Mouse (Mus musculus) MN1 (cell line): ENCODE results near the gene Tctn1.

Experiments
- DNase-seq: peaks from one replicate; pipeline ENCODE4 v3.0.0-alpha.2; 2016; ENCODE audit warnings: low spot score

The Tctn1 gene

DNA sequence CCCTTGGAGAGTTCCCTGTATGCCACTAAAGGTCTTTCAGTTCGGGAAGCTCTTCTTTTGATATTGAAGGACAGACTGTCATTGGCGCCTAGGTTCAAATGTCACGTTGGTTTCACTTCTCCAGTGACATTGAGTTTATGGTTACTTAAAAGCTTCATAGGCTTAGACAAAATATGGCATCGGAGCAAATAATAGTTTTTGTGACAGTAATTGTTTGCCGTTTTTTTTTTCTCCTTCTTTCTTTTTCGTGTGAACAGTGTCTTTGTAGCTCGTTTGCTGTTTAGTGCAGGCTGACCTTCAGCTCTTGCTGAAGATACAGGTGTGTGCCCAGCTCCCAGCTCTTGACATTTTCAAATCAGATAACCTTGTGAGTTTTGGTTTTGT, 21.5 kb upstream of the Tctn1 start:
- no peak for DNase-seq

DNA sequence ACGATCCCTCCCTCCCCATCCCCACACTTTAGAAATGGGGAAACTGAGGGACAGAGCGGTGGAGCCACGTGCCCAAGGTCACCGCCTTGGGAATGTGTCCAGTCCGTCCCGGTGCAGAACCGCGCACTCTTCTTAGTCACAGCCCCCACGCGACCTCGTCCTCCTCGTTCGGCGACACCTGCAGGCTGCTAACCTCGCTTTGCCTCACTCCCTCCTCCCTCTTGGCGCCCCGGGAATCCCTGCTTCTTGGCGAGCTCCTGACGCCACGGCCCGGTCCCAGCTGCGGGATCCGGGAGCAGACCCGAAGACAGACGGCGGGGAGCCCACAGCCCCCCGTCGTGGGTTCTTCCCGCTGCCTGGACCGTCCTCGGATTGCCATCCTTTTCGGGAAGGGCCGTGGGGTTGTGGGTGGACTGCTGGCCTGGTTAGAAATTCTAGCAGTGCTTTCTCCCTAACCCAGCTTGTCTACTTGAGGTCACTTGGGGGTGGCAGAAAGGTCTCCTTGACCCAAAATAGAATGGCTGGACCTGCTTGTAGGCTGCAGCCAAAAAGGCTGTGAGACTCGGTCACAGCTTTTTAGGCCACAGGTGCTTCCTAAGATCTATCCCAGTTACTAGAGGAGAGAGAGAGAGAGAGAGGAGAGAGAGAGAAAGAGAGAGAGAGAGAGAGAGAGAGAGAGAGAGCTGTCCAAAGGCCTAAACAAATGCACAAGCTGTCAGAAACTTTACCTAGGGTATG, 20.9 kb upstream of the Tctn1 start:
- DNase-seq = peak; percentile 51

DNA sequence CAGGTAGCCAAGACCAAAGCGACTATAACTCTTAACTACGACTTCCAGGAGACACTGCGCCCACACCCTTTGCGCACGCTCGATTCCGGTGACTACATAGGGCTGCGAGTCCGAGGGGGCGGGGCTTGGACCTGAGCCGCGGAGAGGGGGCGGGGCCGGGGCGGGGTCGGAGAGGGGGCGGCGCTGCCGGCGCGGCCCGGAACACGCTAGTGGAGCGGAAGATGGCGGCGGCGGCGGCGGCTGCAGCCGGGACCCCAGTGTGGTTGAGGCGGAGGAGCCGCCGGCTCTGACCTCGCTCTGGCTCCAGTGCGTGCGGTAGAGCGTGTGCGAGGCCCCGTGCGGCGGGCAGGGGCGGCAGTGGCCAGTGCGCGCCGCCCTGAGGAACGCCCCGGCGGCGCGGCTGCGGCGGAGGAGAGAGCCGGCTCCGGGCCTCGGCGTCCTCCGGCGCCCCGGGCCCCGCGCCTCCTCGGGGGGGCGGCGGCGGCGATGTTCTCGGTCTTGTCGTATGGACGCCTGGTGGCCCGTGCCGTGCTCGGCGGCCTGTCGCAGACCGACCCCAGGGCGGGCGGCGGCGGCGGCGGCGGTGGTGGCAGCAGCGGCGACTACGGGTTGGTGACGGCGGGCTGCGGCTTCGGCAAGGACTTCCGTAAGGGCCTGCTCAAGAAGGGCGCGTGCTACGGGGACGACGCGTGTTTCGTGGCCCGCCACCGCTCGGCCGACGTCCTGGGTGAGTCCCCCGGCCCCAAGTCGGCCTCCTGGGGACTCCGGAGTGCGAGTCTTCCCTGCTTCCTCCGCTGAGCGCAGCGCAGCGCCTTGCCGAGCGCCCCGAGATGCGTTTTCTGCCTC, 20.1 kb upstream of the Tctn1 start, which contains the start of gene Pptc7:
Gene Pptc7, plus strand, starts transcription at position 183 of the 846 bp plus-strand sequence.
- peak; percentile 86 for DNase-seq

DNA sequence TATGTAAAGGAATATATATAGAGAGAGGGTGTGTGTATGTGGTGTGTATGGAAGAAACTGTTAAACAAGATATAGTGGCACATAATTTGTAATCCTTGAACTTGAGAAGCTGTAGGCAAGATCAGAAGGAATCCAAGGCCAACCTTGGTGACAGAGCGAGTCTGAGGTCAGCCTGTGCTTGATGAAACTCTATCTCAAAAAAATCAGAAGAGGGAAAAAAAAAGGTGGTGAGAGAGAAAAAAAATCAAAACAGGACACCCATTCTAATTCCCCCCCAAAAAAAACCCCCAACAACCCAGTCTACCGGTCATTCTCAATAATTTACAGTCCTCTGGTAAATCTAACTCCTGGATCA, 19.5 kb upstream of the Tctn1 start:
- no peak for DNase-seq

DNA sequence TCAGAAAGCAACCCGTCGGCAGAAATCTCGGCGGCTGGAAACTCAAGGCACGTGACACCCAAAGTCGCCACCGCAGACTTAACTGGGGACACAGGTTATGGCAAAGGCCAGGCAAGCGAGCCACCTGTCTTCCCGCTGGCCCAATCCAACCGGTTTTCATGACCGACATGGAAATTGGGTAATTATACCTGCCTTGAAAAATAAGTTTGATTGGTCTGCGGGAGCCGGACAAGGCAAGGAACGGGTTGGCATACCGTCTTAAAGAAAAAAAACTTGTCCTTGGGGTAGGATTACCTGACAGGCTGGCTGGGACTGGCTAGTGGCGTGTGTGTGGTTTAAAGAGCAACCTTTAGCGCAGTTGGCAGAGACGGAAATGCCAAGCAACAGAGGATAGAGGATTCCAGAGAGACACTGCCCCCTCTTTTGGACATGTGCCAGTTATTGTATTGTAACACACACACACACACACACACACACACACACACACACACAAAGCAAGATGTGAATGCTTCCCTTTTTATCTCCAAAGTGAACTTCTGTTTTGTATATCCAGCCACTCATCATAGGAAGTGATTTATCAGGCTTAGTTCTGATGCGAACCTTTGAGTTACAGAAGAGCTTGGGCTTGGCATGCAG, 16.7 kb upstream of the Tctn1 start:
- DNase-seq = no peak

DNA sequence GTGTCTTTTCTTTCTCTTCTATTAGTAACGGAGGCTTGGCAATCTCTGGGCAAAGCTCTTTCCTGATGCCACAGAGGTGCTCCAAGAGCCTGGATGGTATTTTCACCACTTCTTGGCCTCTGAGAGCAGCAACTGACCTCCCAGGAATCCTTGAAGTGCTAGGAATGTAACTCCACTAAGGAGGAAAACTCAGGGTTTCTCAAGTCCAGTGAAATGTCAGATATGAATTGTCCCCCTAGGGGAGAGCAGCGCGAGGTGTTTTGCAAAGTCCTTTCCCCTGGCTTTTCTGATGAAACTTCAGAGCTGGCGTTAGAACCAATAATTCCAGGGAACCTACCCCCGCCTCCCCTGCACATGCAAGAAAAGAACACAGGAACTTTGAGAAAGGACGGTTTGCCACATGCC, 16.2 kb upstream of the Tctn1 start:
- no peak for DNase-seq

DNA sequence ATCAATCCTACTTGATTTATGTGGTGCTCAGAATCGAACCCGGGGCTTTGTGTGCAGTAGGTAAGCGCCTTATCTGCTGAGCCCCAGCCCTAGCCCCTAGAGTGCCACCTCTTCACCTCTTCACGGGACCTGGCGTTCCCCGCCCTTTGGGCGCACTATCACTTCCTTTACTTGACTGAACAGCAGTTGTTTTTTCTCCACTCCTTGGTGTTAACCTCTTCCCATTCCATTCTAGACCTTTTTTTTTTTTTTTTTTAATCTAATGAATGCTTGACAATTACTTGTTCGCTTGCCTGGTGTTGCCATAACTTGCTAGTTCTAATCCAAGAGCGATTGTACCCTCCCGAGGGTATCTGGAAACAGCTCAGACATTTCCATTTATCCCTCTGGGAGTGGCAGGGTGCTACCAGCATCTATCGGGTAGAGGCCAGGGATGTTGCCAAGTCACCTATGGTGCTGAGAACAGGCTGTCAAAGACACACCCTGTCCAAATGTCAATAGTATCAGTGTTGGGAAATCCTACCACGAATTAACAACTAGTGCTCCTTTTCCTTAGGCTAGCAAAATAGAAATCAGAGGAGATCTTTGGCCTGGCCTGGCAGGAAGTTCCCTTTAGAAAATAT, 15.7 kb upstream of the Tctn1 start:
- DNase-seq = no peak

DNA sequence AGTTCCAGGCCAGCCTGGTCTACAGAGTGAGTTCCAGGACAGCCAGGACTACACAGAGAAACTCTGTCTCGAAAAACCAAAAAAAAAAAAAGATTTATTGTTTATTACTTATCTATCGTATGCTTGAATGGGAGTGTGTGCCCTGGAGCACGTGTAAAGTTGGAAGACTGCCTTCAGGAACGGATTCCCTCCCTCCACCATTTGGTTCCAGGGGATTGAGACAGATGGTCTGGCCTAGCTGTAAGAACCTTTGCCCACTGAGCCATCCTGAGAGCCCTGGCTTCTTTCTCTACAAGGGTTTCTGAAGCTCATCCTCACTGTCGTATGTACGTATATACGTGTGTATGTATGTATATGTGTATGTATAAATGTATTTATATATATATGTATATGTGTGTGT, 14.7 kb upstream of the Tctn1 start:
- no peak for DNase-seq

DNA sequence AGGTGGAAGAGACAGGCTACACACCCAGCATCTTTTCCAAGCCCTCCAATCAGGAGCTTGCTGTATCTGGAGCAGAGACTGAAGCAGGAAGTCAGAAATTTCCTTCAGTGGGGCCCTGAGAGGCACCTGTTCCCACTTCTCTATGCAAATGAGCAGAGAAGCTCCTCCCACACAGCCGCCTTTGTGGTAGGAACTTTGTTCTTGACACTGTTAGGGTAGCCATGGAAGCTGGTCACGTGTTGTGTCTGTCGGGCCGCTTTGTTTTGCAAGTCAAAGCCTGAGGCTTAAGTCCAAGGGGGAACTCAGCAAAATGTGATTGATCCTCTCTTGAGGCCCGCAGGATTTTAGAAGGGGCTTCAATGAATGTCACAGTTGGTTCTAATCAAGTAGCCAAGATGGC, 10.5 kb upstream of the Tctn1 start:
- no peak for DNase-seq

DNA sequence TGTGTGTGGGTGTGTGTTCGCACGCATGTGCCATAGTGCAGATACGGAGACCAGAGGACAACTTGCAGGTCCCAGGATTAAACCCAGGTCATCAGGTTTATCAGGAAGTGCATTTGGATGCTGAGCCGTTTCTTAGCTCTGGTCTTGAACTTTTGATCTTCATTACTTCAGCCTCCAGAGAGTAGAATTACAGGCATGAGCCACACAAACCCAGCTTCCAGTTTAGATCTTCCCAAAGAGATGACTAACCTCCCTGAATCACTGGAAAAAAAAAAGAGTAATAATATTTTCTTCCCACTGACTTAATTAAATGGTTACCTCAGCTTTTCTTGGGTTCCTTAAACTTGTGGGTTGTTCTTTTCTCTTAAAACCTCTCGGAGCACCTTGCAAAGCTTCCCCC, 8.6 kb upstream of the Tctn1 start:
- no peak for DNase-seq

DNA sequence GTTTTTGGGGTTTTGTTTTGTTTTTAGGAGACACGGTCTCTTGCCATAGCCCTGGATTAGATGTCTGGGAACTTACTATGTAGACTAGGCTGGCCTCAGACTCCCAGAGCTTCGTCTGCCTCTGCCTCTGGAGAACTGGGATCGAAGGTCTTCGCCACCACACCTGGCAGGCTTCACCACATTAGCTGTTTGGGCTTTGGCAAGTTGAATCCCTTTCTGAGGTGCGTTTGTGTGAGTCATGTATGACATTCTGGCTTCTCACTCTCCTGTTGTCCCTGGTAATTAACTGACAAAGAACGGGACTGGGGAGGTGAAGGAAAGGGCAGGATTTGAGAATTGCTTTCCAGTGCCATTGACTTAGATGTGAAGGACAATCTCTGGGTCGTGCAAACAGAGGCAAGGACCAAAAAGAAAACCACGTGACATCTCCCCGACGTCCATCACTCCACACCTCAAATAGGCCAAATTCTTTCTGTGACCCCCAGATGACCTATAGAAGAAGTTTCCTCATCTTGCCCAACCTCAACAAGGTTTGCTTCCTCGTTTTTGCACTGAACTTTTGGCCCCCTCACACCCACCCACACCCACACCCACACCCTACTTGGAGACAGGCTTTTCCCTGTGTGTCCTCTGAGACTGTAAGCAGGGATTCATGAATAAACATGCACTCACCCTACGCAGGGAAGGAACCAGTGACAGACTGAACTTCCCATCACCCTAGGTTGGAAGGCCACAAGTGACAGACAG, 4.8 kb upstream of the Tctn1 start:
- DNase-seq = no peak

DNA sequence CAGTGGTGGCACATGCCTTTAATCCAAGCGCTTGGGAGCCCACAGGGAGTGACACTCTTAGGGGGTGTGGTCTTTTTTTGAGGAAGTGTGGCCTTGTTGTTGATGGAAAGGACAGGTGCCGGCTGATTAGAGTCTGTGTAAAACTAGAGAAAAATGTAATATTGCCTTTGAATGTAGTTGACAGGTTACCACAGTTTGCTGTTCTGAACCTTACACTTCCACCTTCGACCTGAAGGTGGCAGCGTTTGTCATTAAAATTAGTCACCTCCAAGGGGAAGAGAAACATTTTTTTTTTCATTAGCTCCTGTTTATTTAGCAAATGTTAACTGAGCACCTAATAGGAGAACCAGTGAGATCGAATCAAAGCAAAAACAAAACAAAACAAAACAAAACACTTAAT, 3.6 kb upstream of the Tctn1 start:
- peak; percentile 60 for DNase-seq

DNA sequence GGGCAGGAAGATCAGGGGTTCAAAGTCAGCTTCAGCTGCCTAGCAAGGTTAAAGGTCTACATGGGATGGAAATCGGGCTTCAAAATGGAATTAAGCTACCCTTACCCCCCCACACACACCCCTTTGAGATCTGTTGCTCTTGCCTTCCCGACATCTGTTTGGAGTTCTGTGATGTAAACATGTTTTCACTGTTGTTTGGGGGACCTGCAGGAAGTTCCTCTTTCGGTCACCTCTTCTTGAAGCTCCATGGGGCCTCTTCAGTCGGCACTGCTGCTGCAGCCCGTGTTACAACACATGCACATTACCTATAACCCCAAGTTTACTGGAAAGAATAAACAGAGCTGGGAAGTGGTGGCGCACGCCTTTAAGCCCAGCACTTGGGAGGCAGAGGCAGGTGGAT, 2.9 kb upstream of the Tctn1 start:
- DNase-seq = no peak

DNA sequence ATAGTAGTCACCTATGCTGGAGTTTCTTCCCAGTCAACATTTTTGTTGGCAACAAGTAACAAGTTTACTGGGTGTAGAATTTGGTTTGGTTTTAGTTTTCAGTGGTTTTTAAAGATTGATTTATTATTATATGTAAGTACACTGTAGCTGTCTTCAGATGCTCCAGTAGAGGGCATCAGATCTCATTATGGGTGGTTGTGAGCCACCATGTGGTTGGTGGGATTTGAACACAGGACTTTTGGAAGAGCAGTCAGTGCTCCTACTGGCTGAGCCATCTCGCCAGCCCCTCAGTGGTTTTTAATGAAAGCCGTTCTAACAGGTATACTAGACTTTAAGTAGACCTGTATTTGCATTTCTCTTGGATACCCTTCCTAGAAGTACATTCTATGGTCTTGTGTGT, 1.7 kb upstream of the Tctn1 start:
- no peak for DNase-seq

DNA sequence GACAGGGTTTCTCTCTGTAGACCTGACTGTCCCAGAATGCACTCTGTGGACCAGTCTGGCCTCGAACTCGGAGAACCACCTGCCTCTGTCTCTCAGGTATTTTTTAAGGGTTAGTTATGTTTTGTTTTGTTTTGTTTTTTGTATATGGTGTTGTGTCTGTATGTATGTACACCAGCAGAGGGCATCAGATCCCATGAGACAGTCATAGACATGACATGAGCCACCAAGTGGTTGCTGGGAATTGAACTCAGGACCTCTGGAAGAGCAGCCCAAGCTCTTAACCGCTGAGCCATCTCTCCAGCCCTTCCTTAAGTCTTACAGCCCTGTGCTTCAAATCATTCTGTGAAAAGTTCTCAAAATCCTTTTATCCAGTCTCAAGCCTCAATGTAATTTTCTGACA, 927 bp upstream of the Tctn1 start:
- DNase-seq = peak; percentile 24

DNA sequence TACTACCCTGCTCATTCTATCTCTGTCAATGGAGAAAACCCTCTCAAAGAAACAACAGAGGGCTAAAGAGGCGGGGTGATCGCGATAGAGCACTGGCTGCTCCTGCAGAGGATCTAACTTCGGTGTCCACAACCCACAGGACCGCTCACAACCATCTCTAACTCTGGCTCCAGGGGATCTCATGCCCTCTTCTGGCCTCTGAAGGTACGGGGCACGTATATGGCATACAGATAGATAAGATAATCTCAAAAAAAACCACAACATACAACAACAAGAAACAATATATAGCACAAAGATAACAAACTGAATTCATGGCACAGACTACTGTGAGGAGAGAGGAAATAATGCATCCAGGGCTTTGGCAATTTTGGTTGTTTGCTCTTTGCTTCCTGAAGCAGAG, 2.2 kb downstream of the Tctn1 start:
- no peak for DNase-seq

DNA sequence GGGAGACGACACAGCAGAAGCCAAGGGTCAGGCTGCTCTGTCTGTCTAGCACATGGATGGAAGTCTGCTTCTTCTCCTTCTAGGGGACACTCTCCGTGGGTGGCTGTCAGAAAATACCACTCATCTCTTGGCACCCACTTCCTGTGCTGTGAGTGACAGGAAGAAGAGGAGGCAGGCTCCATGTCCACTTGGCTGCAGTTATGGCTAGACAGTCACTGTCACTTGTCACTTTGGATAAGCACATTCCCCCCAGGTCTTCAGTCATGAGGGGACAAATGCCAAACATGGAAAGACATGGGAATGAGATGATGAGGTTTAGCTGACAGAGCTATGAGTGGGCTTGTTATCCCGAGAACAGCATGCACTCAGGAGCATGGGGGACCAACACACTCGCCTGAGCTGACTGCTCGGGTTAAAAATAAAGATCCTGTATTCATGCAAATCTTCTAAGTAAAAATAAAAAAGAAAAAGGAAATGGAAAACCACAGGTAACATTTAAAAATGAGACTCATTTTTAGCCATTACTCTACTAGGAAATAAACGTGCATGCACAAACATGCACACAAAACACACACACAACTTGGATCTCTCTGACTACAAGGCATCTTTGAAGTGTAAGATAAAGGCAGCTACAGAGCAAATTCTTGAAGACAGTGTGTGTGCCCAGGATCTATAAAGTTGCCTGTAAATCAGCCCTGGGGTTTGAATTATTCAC, 6.1 kb downstream of the Tctn1 start:
- no peak for DNase-seq

DNA sequence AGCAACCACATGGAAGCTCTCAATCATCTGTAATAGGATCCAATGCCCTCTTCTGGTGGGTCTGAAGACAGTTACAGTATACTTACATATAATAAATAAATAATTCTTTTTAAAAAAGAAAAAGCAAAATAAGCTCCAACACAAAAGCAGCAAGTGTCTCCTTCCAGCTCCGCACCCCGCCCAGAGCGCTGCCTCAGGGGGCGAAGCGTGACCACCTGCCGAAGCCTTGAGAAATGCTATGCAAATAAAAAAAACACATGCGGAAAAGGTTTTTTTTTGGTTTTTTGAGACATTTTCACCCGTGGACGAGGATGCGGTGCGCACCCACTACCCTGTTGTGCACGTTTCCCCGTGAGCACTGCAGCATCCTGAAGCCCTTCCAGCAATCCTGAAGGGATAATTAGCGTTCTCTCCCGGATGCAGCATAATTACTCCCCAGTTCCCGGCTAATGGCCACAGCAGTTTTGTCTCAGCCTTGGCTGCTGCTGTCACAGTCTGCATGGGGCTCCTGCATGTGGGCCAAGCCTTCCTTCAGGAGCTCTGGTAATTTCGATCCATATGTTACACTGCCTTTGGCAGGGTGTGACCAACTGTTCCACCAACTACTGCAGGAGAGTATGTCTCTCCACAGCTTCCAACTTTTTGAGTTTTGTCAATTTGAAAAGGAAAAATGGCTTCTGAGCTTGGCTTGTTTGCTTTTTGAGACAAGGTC, 12.2 kb downstream of the Tctn1 start:
- DNase-seq = no peak

DNA sequence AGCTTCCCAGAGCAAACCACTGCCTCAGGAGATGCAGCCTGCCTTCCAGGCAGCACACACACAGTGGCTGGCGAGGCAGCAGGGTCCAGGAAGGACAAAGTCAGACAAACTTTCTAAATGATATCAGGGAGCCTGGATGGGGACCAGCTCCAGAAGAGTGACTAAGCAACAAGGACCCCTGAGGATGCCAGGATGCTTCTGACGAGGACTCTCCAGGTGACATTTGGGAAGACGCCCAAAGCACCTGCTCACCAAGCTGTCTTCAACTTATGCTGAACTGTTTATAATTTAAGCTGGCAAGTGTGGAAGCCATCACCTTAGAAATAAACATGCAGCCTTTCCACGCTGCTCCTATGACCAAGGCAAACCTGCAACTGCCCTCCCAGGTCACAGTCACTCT, 15.0 kb downstream of the Tctn1 start:
- no peak for DNase-seq

DNA sequence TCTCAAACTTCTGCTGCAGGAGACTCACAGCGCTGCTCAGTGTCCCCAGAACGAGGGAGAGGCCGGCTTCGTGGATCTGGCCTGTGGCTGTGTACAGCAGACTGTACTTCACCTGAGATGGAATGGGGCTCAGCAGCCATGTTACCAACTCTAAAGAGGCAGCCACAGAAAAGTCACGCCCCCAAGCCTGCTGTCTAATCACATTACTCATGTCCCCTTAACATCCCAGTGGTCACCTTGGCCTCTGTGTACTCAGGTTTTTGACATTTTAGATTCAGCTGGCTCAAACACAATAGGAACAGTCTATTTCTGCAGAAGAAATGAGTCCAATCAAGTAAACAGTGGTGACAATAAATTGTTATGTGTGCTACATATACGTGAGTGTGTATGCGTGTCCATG, 16.3 kb downstream of the Tctn1 start:
- DNase-seq = no peak

DNA sequence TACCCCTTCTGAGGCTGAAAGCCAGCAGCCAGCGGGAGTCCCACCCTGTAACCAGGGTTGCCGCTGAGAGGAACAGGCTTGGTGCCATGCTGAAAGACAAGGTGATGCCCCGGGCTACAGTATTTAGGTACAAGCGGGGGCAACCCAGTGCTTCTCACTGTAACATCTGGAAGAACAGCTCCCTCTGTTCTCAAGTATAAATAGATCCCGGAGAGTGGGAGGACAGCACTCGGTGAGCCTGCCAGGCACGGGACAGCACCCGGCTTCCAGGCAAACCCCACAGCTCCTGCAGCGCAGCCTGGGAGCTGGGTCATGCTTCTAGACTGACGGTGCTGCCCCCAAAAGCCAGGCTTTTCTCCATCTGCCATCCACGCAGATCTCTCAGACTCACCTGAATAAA, 16.7 kb downstream of the Tctn1 start:
- DNase-seq = no peak
